Mouse (Mus musculus): ENCODE data around the gene Rbms3. TPM values are rescaled to one million over a fixed set of nuclear protein-coding genes. Genes with fewer than 3 reads are reported as not detected.

Rbms3 gene
- polyA plus RNA-seq, 1 experiment: 16.5 TPM

DNA sequence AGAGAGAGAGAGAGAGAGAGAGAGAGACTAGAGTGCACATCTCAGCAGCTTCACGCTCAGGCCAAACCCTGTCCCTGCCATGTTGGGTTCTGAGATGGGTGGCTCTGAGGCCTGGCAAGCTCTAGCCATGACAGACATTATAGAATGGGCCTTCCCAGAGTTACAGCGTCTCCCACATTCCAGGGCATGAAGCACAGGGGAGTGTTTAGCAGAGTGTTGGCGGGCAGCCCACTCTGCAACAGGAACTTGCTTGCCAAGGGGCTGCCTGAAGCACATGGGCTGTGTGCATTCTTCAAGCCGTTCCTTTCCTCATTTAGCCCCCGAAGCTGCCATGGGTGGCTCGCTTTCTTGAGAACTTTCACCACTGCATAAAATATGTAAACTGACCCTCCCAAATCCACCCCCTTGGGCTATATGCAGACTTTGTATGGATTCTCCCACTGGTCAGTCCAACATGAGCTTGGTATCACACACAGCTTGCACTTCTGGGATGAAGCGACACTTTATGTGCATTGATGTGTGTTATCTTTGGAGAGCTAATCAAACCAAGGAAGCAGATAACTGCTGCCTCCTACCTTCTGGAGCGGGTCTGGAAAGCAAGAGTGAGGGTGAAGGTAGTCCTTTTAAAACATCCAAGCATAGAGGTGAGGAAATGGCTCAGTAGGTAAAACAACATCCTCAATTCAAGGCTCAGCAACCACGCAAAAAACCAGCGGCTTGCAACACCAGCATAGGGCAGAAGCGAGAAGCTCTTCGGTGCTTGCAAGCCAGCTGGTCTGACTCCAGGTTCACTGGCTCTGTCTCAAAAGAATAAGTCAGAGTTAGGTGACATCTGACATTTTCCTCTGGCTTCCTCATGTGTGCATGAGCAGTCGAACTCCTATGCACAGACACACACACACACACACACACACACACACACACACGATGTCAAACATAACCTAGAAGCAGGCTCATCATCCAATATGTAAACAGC lies 436.9 kb downstream of the Rbms3 start:
- no peaks in the 10 kb centered on the region for H3K4me1 ChIP-seq (ENCODE audit: control insufficient read depth, insufficient read depth, low read length)
- no peaks in the 10 kb centered on the region for H3K36me3 ChIP-seq (ENCODE audit: control insufficient read depth, insufficient read depth, low read length)
- 37% methylated on average over 14 of the region's 14 CpGs for WGBS
- peak; percentile 59 for DNase-seq
- 0 out of 2 replicates have a peak overlapping the region, but pooled peaks have one; percentile 14 for H3K27ac ChIP-seq (ENCODE audit: insufficient read depth, low read depth, low read length)
- no peak for TF ChIP-seq POLR2A (IDR thresholded peaks at IDR 0.05; ENCODE audit: low read depth, low read length)
- TF ChIP-seq CTCF (conservative IDR thresholded peaks at IDR 0.05; ENCODE audit: insufficient read depth, insufficient read length, low read depth, low read length): no peak
- H3K27me3 ChIP-seq (replicated peaks; ENCODE audit: control insufficient read depth, insufficient read depth, low read length): no peaks in the 10 kb centered on the region
- no peak overlapping the region for H3K4me3 ChIP-seq (ENCODE audit: insufficient read depth, low read depth, low read length)

DNA sequence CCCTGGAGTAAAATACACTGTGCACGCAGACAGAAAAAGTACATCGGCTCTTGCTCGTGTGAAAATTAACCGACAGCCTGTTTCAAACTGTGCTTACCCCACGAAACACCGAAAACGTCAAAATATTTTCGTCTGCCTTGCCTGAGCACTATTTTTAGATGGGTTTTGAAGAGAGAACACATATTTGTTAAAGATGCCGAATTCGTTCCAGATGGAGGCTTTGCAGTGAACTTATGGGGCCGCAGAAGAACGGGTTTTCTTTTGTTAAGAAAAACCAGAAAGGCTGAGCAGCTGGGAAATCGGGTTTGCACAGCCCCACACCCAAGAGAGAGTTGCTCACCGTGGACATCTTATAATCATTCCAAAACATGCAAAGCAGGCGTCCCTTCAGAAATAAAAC lies 437.6 kb downstream of the Rbms3 start:
- Histone ChIP-seq H3K36me3 (ENCODE audit: control insufficient read depth, insufficient read depth, low read length) (no peaks in the 10 kb centered on the region), H3K4me3 (ENCODE audit: insufficient read depth, low read depth, low read length) (no peak overlapping the region), H3K4me1 (ENCODE audit: control insufficient read depth, insufficient read depth, low read length) (no peaks in the 10 kb centered on the region), H3K27me3 (replicated peaks; ENCODE audit: control insufficient read depth, insufficient read depth, low read length) (no peaks in the 10 kb centered on the region), H3K27ac (ENCODE audit: insufficient read depth, low read depth, low read length) (no peak overlapping the region)
- DNase-seq: no peak
- no peak for TF ChIP-seq POLR2A (IDR thresholded peaks at IDR 0.05; ENCODE audit: low read depth, low read length)
- WGBS: 69% methylated on average over 15 of the region's 15 CpGs

DNA sequence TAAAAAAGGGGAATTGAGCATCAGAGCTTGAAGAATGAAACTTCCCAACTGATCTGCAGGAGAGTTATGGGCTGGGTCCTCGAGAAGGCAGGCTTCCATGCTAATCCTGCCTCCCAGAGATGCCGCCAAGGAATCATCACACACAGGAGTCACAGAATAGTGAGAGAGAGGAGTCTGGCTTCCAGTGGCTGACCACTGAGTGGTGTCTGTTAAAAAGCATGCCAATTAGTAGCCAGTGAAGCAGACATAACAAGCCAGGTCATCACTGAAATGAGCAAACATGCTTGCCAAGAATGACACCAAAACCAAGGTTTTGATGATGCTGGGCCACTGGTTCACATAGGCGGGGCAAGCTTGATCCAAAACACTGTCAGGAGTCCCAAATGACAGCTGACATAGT lies 441.3 kb downstream of the Rbms3 start:
- Histone ChIP-seq H3K4me3 (ENCODE audit: insufficient read depth, low read depth, low read length) (no peak overlapping the region), H3K27ac (ENCODE audit: insufficient read depth, low read depth, low read length) (no peak overlapping the region), H3K27me3 (replicated peaks; ENCODE audit: control insufficient read depth, insufficient read depth, low read length) (no peaks in the 10 kb centered on the region), H3K36me3 (ENCODE audit: control insufficient read depth, insufficient read depth, low read length) (no peaks in the 10 kb centered on the region), H3K4me1 (ENCODE audit: control insufficient read depth, insufficient read depth, low read length) (no peaks in the 10 kb centered on the region)
- 73% methylated on average over 3 of the region's 3 CpGs for WGBS
- no peak for TF ChIP-seq CTCF (conservative IDR thresholded peaks at IDR 0.05; ENCODE audit: insufficient read depth, insufficient read length, low read depth, low read length)
- no peak for TF ChIP-seq POLR2A (IDR thresholded peaks at IDR 0.05; ENCODE audit: low read depth, low read length)
- DNase-seq: no peak

DNA sequence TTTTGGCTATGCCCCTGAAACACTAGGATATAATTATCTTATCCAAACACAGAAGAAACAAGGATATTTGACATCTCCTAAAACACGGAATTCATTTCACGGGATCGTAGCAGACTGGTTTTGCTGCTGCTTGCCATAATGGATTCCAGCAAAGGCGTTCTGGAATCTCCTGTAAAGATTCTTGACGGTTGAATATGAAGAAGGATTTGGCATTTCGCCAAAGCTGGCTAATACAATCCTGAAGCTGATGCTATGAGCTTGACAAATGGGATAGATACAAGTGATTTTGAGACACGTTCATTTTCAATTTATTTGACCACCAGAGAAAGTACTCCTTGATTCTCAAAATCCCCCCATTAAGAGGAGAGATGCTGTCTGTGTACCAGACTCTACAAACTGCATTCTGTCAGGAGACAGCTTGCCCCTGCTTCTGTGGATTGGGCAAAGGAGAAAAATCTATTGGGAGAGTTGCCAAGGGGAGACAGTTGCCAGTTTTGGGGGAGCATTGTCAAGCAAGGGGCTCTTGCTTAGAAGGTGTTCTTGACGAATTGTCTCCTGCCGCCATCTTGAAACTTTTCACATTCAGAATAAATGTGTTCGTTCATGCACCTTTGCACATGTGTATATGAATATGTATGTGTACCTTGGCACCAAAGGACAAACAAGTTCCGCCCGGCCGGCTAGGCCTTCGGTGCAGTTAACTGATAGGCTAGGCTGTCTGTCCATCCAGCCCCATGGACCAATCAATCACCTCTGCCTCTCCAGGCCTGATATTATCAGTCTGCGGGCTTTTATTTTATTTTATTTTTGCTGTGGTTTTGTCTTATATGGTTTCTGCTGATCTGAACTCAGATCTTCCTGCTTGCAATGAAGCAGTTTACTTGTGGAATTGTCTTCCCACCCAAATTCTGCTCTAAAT lies 442.3 kb downstream of the Rbms3 start:
- no peaks in the 10 kb centered on the region for H3K36me3 ChIP-seq (ENCODE audit: control insufficient read depth, insufficient read depth, low read length)
- 85% methylated on average over 15 of the region's 15 CpGs for WGBS

DNA sequence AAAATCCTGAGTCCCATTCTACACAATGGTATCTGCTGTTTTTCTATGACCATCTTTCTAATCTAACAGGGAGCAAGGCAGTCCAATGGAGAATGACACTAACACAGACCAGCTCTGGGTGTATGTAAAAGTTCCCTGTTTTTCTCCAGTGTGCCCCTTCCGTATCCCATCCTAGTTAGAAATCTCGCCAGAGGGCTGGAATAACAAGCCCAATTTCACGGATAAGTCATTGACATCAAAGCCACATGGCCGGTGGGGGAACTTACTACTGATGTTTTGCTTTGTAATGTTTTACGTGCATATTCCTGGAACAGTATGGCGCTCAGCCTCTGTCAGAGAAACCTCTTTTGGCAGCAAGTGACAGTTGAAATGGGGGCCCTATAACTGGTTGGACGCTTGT lies 449.1 kb downstream of the Rbms3 start:
- Histone ChIP-seq H3K4me3 (ENCODE audit: insufficient read depth, low read depth, low read length) (no peak overlapping the region), H3K27me3 (replicated peaks; ENCODE audit: control insufficient read depth, insufficient read depth, low read length) (no peaks in the 10 kb centered on the region), H3K27ac (ENCODE audit: insufficient read depth, low read depth, low read length) (no peak overlapping the region), H3K36me3 (ENCODE audit: control insufficient read depth, insufficient read depth, low read length) (no peaks in the 10 kb centered on the region), H3K4me1 (ENCODE audit: control insufficient read depth, insufficient read depth, low read length) (no peaks in the 10 kb centered on the region; the same call in 1 of the 2 replicates)
- WGBS: 79% methylated on average over 7 of the region's 7 CpGs
- TF ChIP-seq POLR2A (IDR thresholded peaks at IDR 0.05; ENCODE audit: low read depth, low read length) (no peak), CTCF (conservative IDR thresholded peaks at IDR 0.05; ENCODE audit: insufficient read depth, insufficient read length, low read depth, low read length) (no peak)
- no peak for DNase-seq

More for the DNA sequence above, 442.3 kb downstream of the Rbms3 start:
- no peak for DNase-seq
- Histone ChIP-seq H3K27me3 (replicated peaks; ENCODE audit: control insufficient read depth, insufficient read depth, low read length) (no peaks in the 10 kb centered on the region), H3K4me1 (ENCODE audit: control insufficient read depth, insufficient read depth, low read length) (no peaks in the 10 kb centered on the region), H3K27ac (ENCODE audit: insufficient read depth, low read depth, low read length) (no peak overlapping the region), H3K4me3 (ENCODE audit: insufficient read depth, low read depth, low read length) (no peak overlapping the region)
- no peak for TF ChIP-seq POLR2A (IDR thresholded peaks at IDR 0.05; ENCODE audit: low read depth, low read length)
- TF ChIP-seq CTCF (conservative IDR thresholded peaks at IDR 0.05; ENCODE audit: insufficient read depth, insufficient read length, low read depth, low read length): no peak

DNA sequence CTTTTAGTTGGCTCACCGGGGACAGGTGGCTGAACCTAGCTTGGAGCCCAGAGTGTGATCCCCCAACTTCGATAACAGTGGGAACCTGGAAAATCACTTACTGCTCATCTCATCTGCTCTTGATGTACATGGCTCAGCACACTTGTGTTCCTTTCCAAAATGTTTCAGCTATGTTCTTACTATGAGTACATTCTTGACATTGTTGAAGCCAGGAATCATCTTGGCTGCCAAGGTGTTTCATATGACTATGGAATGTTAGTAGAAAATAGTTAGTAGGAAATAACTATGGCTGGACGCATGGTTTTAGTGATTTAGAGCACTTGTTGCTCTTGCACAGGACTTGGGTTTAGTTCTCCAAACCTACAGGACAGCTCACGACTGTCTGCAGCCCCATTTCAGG lies 451.3 kb downstream of the Rbms3 start:
- no peaks in the 10 kb centered on the region; the same call in 1 of the 2 replicates for H3K4me1 ChIP-seq (ENCODE audit: control insufficient read depth, insufficient read depth, low read length)
- no peak overlapping the region for H3K4me3 ChIP-seq (ENCODE audit: insufficient read depth, low read depth, low read length)
- peak overlapping the region; percentile 33; the same call in 1 of the 2 replicates for H3K27ac ChIP-seq (ENCODE audit: insufficient read depth, low read depth, low read length)
- WGBS: 78% methylated on average over 4 of the region's 4 CpGs
- TF ChIP-seq POLR2A (IDR thresholded peaks at IDR 0.05; ENCODE audit: low read depth, low read length) (no peak), CTCF (conservative IDR thresholded peaks at IDR 0.05; ENCODE audit: insufficient read depth, insufficient read length, low read depth, low read length) (no peak)
- H3K27me3 ChIP-seq (replicated peaks; ENCODE audit: control insufficient read depth, insufficient read depth, low read length): no peaks in the 10 kb centered on the region
- peak; percentile 27 for DNase-seq
- no peaks in the 10 kb centered on the region for H3K36me3 ChIP-seq (ENCODE audit: control insufficient read depth, insufficient read depth, low read length)
